Mouse (Mus musculus) layer of hippocampus, postnatal 14 days (tissue): ENCODE measurements around the gene Dgat2. TPM values are rescaled to one million over a fixed set of nuclear protein-coding genes. Genes with fewer than 3 reads are reported as not detected.

Experiments used
- DNase-seq, 2 experiments: peaks; one replicate each; pipeline ENCODE4 v3.0.0; 2021 to 2022; ENCODE audit warnings: low spot score in 2 of 2, mixed read lengths in 1 of 2
- total RNA-seq, 2 experiments: library from RNA; stranded (reverse); gene quantifications; 2 replicates each; pipeline ENCODE4 v1.2.3; 2021

Dgat2 gene
- total RNA-seq, 2 experiments from 2014 or later = 94.7 to 96.3 TPM

- DNase-seq = no peak
These were observed 12.0 kb upstream of the Dgat2 start for GRCm38 (mm10) chr7:99194511-99194910.

- DNase-seq = no peak
These were observed 11.4 kb upstream of the Dgat2 start for GRCm38 (mm10) chr7:99193926-99194325.

GRCm38 (mm10) chr7:99191411-99191810 is 8.9 kb upstream of the Dgat2 start:
- no peak for DNase-seq

- DNase-seq = no peak
These were observed 7.4 kb upstream of the Dgat2 start for GRCm38 (mm10) chr7:99189885-99190284.

- no peak for DNase-seq
These were observed 6.1 kb upstream of the Dgat2 start for GRCm38 (mm10) chr7:99188630-99189029.

GRCm38 (mm10) chr7:99187451-99187850 is 4.9 kb upstream of the Dgat2 start:
- no peak for DNase-seq

- DNase-seq = no peak
These were observed 2.9 kb upstream of the Dgat2 start for GRCm38 (mm10) chr7:99185405-99185804.

- DNase-seq = no peak
These were observed 1.2 kb upstream of the Dgat2 start for GRCm38 (mm10) chr7:99183751-99184150.

GRCm38 (mm10) chr7:99181619-99182431 is 694 bp downstream of the Dgat2 start:
- peak in 1 of 2 experiments; percentile 22 for DNase-seq

GRCm38 (mm10) chr7:99180162-99180561 is 2.4 kb downstream of the Dgat2 start:
- DNase-seq = no peak

- no peak for DNase-seq
These were observed 3.2 kb downstream of the Dgat2 start for GRCm38 (mm10) chr7:99179271-99179670.

GRCm38 (mm10) chr7:99177386-99177785 is 5.1 kb downstream of the Dgat2 start:
- peak in 1 of 2 experiments; percentile 46 for DNase-seq

GRCm38 (mm10) chr7:99175666-99176065 is 6.9 kb downstream of the Dgat2 start:
- no peak for DNase-seq

GRCm38 (mm10) chr7:99175118-99175517 is 7.4 kb downstream of the Dgat2 start:
- no peak for DNase-seq

- no peak for DNase-seq
These were observed 8.5 kb downstream of the Dgat2 start for GRCm38 (mm10) chr7:99174006-99174405.

- no peak for DNase-seq
These were observed 9.6 kb downstream of the Dgat2 start for GRCm38 (mm10) chr7:99172898-99173297.

GRCm38 (mm10) chr7:99171730-99172463 is 10.6 kb downstream of the Dgat2 start:
- DNase-seq = no peak

GRCm38 (mm10) chr7:99170519-99170918 is 12.0 kb downstream of the Dgat2 start:
- no peak for DNase-seq

- no peak for DNase-seq
These were observed 12.7 kb downstream of the Dgat2 start for GRCm38 (mm10) chr7:99169717-99170403.

GRCm38 (mm10) chr7:99168756-99169155 is 13.8 kb downstream of the Dgat2 start:
- DNase-seq = no peak

- no peak for DNase-seq
These were observed 14.6 kb downstream of the Dgat2 start for GRCm38 (mm10) chr7:99167939-99168338.

GRCm38 (mm10) chr7:99166159-99166558 is 16.4 kb downstream of the Dgat2 start:
- DNase-seq = no peak
